Mouse (Mus musculus) neural tube, embryonic 13.5 days (tissue): ENCODE measurements around the gene Npdc1. TPM values are rescaled to one million over a fixed set of nuclear protein-coding genes. Genes with fewer than 3 reads are reported as not detected.

Experiments
- ATAC-seq: fragments of 200-750 bp; cut with Nextera tagmentation; 2 replicates; pipeline ENCODE4 v1.8.0; 2017; ENCODE audit warnings: low read depth, mild to moderate bottlenecking, moderate TSS enrichment, moderate library complexity
- H3K27ac ChIP-seq: fragments of 300-500 bp; sonication (generic); replicated peaks from 2 replicates; pipeline ENCODE4 v1.5.1; 2015; ENCODE audit warnings: moderate library complexity, mild to moderate bottlenecking, inconsistent platforms
- H3K27me3 ChIP-seq: fragments of 300-500 bp; sonication (generic); 2 replicates; pipeline ENCODE4 v1.6.1; 2015; ENCODE audit warnings: mild to moderate bottlenecking, inconsistent platforms
- H3K36me3 ChIP-seq: fragments of 300-500 bp; sonication (generic); 2 replicates; pipeline ENCODE4 v1.6.1; 2015; ENCODE audit warnings: mild to moderate bottlenecking, inconsistent platforms
- H3K4me1 ChIP-seq: fragments of 300-500 bp; sonication (generic); replicated peaks from 2 replicates; pipeline ENCODE4 v1.6.1; 2015; ENCODE audit warnings: inconsistent platforms
- H3K4me2 ChIP-seq: fragments of 300-500 bp; sonication (generic); 2 replicates; pipeline ENCODE4 v1.6.1; 2015; ENCODE audit warnings: inconsistent platforms, mild to moderate bottlenecking, moderate library complexity
- H3K4me3 ChIP-seq: fragments of 300-500 bp; sonication (generic); 2 replicates; pipeline ENCODE4 v1.5.1; 2015; ENCODE audit warnings: mild to moderate bottlenecking, inconsistent platforms
- H3K9ac ChIP-seq: fragments of 300-500 bp; sonication (generic); 2 replicates; pipeline ENCODE4 v1.6.1; 2015; ENCODE audit warnings: moderate library complexity, mild to moderate bottlenecking, inconsistent platforms
- H3K9me3 ChIP-seq: fragments of 300-500 bp; sonication (generic); 2 replicates; pipeline ENCODE4 v1.6.1; 2016; ENCODE audit warnings: inconsistent platforms
- WGBS: fragments of 180-500 bp; shearing (Covaris S2); methylation state at CpG from one replicate; pipeline ENCODE4 v1.1.7; 2015; 5-methylcytosine and 5-hydroxymethylcytosine counted together
- microRNA-seq: library from miRNA; unstranded; fragments of <30 nt; microRNA quantifications from one replicate; pipeline ENCODE4, GENCODE M21; 2016
- polyA plus RNA-seq: library from polyadenylated mRNA; unstranded; fragments of >200 nt; fragmentation: Nextera tagmentation; extraction: Ambion mirVana; gene quantifications from 2 replicates; pipeline ENCODE4 v1.2.1, GENCODE M21; 2015

The Npdc1 gene
- polyA plus RNA-seq, 1 experiment from 2014 or later: 403 TPM

DNA sequence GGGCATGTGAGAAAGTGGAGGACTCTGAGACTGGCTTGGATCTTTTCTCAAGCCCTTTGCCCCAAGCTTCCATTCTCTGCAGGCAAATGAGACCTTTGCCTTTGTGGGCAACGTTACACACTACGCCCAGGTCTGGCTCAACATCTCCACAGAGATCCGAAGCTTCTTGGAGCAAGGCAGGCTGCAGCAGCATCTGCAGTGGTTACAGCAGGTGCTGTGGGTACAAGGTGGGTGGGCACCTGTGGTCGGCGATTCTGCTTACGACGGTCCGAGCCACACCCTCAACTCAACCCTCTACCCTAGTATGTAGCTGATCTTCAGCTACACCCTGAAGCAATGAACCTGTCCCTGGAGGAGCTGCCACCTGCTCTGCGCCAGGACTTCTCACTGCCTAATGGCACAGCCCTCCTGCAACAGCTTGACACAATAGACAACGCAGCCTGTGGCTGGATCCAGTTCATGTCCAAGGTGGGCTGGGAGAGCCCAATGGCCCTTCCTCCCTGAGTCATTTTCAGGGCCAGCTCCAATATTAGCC, 37.2 kb downstream of the Npdc1 start:
- Histone ChIP-seq H3K27ac (no peak overlapping the region), H3K9ac (no peak overlapping the region), H3K4me1 (peaks cover 7% of the 10 kb centered on the region), H3K36me3 (peaks cover 87% of the 10 kb centered on the region), H3K27me3 (no peaks in the 10 kb centered on the region), H3K9me3 (no peaks in the 10 kb centered on the region), H3K4me2 (no peak overlapping the region), H3K4me3 (no peak overlapping the region)
- 95% methylated on average over 10 of the region's 10 CpGs for WGBS
- no peak for ATAC-seq

DNA sequence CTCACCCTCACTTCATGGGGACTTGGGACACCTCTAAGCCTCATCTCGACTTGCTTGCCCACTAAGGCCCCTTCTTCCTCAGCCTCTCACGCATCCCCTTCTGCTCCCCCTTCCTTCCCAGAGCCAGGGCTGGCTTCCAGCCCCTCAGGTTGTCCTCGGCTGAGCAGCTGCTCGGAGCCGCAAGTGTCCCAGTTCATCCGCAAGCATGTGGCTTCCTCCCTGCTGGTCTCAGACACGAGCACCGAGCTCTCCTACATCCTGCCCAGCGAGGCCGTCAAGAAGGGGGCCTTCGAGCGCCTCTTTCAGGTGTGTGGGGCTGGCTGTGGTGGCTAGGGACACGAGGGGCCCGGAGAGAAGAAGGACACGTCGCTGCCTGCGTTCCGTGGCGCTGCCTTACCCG, 41.9 kb downstream of the Npdc1 start:
- H3K4me3 ChIP-seq: no peak overlapping the region
- H3K4me2 ChIP-seq: no peak overlapping the region
- ATAC-seq: no peak
- H3K9me3 ChIP-seq: no peaks in the 10 kb centered on the region
- no peaks in the 10 kb centered on the region for H3K4me1 ChIP-seq
- peaks cover 100% of the 10 kb centered on the region for H3K36me3 ChIP-seq
- WGBS: 91% methylated on average over 20 of the region's 20 CpGs
- H3K9ac ChIP-seq: no peak overlapping the region
- no peak overlapping the region for H3K27ac ChIP-seq
- H3K27me3 ChIP-seq: no peaks in the 10 kb centered on the region

DNA sequence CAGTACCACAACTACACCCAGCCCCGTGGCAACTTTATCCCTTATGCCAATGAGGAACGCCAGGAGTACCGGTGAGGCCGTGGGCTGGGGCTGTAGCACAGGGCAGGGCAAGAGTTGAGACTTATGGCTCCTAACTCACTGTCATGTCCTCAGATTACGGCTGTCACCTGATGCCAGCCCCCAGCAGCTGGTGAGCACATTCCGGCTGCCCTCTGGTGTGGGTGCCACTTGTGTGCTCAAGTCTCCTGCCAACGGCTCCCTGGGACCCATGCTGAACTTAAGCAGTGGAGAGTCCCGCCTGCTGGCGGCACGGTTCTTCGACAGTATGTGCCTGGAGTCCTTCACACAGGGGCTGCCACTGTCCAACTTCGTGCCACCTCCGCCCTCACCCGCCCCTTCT, 43.5 kb downstream of the Npdc1 start:
- no peak overlapping the region for H3K27ac ChIP-seq
- H3K36me3 ChIP-seq: peaks cover 100% of the 10 kb centered on the region
- H3K27me3 ChIP-seq: no peaks in the 10 kb centered on the region
- no peak for ATAC-seq
- H3K4me3 ChIP-seq: no peak overlapping the region
- 95% methylated on average over 14 of the region's 14 CpGs for WGBS
- no peak overlapping the region for H3K4me2 ChIP-seq
- H3K9ac ChIP-seq: no peak overlapping the region
- no peaks in the 10 kb centered on the region for H3K9me3 ChIP-seq
- H3K4me1 ChIP-seq: no peaks in the 10 kb centered on the region

DNA sequence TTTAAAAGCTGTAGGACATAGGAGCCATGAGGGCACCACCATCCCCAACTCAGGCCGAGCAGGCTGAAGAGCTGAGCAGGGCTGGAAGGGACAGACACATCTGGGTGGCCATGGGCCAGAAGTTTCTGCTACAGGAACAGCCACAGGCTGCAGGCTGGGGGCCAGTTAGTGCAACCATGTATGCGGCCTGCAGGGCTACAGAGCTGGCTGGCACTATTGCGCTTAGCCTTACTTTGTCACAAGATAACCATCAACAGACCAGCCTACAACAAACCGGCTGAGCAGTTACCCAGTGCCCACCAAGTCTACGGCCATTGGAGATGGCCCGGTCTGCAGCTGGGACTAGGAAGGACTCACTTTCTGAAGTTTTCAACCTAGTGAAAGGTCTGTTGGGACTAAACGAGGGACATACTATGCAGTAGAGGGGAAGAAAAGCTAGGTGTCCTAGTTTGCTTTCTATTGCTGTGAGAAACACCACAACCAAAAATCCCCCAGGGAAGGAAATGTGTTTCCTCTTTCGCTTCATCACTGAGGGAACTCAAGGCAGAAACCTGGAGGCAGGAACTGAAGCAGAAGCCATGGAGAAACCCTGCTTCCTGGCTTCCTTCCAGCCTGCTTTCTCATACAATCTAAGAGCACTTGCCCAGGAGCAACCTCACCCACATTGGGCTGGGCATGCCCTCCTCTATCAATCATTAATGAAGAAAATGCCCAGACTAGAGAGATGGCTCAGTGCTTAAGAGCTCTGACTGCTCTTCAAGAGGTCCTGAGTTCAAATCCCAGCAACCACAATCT, 51.9 kb downstream of the Npdc1 start:
- 86% methylated on average over 8 of the region's 8 CpGs for WGBS
- H3K27me3 ChIP-seq: no peaks in the 10 kb centered on the region

DNA sequence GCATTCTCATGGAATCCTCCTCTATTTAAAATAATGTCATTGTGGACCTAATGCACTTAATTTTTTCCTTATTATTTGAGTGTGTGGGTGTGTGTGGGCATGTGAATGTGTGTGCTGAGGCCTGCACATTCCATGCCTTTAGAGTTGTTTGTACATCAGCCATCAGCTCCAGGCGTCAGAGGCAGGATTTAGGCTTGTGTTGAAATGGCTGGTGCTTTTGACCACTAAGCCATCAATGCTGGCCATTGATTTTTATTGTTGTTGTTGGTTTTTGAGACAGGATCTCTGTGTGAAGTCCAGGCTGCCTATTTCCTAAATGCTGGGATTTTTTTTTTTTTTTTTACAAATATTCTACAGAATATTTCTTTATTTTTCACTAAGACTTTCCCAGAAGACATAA, 53.8 kb downstream of the Npdc1 start:
- 31% methylated on average over 1 of the region's 1 CpGs for WGBS

More for the DNA sequence above, 51.9 kb downstream of the Npdc1 start:
- Histone ChIP-seq H3K4me2 (no peak overlapping the region), H3K4me1 (no peaks in the 10 kb centered on the region), H3K36me3 (peaks cover 36% of the 10 kb centered on the region), H3K9me3 (no peaks in the 10 kb centered on the region), H3K9ac (no peak overlapping the region), H3K4me3 (no peak overlapping the region), H3K27ac (no peak overlapping the region)
- no peak for ATAC-seq

DNA sequence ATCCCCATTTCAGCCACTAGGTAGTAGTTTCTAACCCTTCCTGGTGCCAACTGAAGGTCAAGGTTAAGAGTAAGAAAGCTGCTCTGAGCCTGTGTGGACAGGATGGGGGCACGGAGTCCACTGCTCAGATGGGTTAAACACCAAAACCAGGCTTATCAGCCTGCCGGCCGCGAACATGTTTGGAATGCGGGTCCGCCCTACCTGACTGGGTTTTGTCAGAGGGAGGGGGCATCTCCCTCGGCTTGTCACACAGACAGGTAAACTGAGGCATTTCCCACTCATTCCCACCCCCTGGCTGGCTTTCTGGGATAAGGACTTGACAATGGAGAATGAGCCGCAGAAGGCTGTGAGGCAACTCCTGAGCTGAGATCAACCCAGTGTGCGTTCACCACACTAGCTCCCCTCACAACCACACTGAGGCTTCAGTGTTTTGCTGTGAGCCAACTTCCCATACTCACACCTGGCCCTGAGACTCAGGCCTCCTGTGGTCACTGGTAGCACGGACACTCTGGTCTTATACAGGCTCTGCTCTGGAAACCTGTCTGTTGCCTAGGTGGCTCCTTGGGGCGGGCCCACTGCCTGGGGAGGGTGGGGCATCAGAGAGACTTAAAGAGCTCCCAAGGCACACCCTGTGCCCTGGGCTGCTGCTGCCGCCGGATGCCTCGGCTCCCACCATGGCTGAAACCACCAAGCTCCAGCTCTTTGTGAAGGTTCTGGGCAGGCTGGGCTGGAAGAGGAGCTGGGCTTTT, 57.2 kb downstream of the Npdc1 start, which contains the start of gene Clic3:
Gene Clic3, plus strand, starts transcription at position 634 of the 749 bp plus-strand sequence.
- no peak for ATAC-seq
- Histone ChIP-seq H3K4me2 (no peak within 1 kb of the TSS), H3K9me3 (no peaks in the 10 kb centered on the region), H3K27ac (no peak within 1 kb of the TSS), H3K4me1 (peaks cover 24% of the 10 kb centered on the region), H3K27me3 (no peaks in the 10 kb centered on the region), H3K9ac (no peak within 1 kb of the TSS), H3K4me3 (no peak within 1 kb of the TSS), H3K36me3 (peaks cover 21% of the 10 kb centered on the region)
- 65% methylated on average over 14 of the region's 14 CpGs for WGBS

More for the DNA sequence above, 53.8 kb downstream of the Npdc1 start:
- Histone ChIP-seq H3K9me3 (no peaks in the 10 kb centered on the region), H3K4me1 (no peaks in the 10 kb centered on the region), H3K9ac (no peak overlapping the region), H3K4me2 (no peak overlapping the region), H3K4me3 (no peak overlapping the region), H3K36me3 (peaks cover 23% of the 10 kb centered on the region), H3K27ac (no peak overlapping the region), H3K27me3 (no peaks in the 10 kb centered on the region)
- no peak for ATAC-seq

DNA sequence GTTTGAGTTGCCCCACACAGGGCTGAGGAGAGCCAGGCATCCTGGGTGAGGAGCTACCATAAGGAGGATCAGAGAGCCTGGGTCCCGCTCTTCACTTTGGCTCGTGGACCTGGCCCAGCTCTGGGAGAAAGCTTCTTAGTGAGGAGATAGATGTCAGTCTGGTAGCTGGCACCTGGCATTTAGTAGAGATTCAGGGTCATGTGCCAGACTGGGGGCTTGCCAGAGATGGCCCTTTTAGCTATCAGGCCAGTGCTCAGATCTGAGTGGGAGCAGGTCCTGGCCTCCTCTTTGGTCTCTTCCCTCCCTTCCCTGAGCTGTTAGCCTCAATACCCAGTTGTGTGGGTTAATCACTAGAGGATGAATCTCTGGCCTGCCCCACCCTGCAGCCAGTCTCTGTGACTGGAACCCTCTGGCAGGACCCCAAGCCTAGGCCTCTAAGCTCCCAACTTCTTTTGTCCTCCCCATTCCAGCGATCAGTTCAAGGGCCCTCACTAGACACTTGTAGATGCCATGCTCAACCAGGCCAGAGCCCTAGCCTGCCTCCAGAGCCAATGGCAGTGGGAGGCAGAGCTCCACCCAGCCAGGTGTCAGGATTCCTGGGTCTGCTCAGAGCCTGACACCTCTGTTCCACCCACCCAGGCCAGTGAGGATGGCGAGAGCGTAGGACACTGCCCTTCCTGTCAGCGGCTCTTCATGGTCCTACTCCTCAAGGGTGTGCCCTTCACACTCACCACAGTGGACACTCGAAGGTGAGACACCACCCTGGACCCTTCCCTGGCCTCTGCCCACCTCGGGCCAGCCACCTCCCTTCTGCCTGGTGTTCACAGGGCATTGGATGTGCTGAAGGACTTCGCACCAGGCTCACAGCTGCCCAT, 58.1 kb downstream of the Npdc1 start:
- H3K36me3 ChIP-seq: peaks cover 21% of the 10 kb centered on the region
- no peak overlapping the region for H3K27ac ChIP-seq
- H3K9me3 ChIP-seq: no peaks in the 10 kb centered on the region
- H3K4me3 ChIP-seq: no peak overlapping the region
- H3K4me1 ChIP-seq: peaks cover 31% of the 10 kb centered on the region
- H3K27me3 ChIP-seq: no peaks in the 10 kb centered on the region
- WGBS: 89% methylated on average over 9 of the region's 9 CpGs
- H3K9ac ChIP-seq: no peak overlapping the region
- H3K4me2 ChIP-seq: no peak overlapping the region
- ATAC-seq: no peak

DNA sequence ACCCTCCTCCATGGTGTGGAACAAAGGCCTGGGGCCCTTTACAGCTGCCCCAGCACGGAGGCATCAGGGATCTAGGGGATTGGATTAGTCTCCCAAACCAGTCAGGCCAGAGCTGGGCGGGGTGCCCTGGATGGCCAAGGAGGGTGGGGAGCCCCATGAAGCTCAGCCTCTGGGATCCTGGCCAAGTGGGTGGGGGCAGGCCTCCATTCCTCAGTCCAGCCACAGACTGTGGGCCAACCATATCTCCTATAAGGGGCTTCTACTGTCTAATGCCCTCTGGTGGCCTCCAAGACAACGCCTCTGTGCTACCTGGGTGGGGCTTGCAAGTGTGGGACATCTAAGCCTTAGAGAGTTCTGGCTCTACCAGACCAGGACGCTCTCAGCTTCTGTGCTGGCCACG, 59.8 kb downstream of the Npdc1 start:
- WGBS: 72% methylated on average over 5 of the region's 5 CpGs
- H3K36me3 ChIP-seq: peaks cover 21% of the 10 kb centered on the region
- H3K27ac ChIP-seq: no peak overlapping the region
- ATAC-seq: no peak
- peak overlapping the region; percentile 89 for H3K4me2 ChIP-seq
- H3K9ac ChIP-seq: peak overlapping the region; percentile 87
- H3K27me3 ChIP-seq: no peaks in the 10 kb centered on the region
- peaks cover 31% of the 10 kb centered on the region for H3K4me1 ChIP-seq
- no peaks in the 10 kb centered on the region for H3K9me3 ChIP-seq
- H3K4me3 ChIP-seq: 0 out of 2 replicates have a peak overlapping the region, but pooled peaks have one; percentile 77

Small RNA genes within 50 kb of the gene (microRNA-seq; reads per million reads assigned to microRNA genes)
- not detected for gene Mir3087

Other genes with a start within 250 kb of the Npdc1 start
- 25.5 and 27.9 TPM in 2 replicates for gene Nrarp, start 218.6 kb upstream of the Npdc1 start, polyA plus RNA-seq
- gene Tor4a, start 202.5 kb upstream of the Npdc1 start, polyA plus RNA-seq: 1.2 and 1.4 TPM in 2 replicates
- 95.1 and 99.9 TPM in 2 replicates for gene Nelfb, start 187.9 kb upstream of the Npdc1 start, polyA plus RNA-seq
- 0.15 TPM in 1 of 2 replicates, not detected in the other for gene Stpg3, start 184.7 kb upstream of the Npdc1 start, polyA plus RNA-seq
- 0.89 TPM in 1 of 2 replicates, not detected in the other for gene Fam166a, start 180.6 kb upstream of the Npdc1 start, polyA plus RNA-seq
- gene Tubb4b, start 174.6 kb upstream of the Npdc1 start, polyA plus RNA-seq: 361 and 388 TPM in 2 replicates
- gene Slc34a3, start 165.0 kb upstream of the Npdc1 start, polyA plus RNA-seq: not detected in 2 replicates
- not detected in 2 replicates for gene Rnf224, start 162.6 kb upstream of the Npdc1 start, polyA plus RNA-seq
- gene Rnf208, start 157.1 kb upstream of the Npdc1 start, polyA plus RNA-seq: 83.0 and 91.6 TPM in 2 replicates
- gene Cysrt1, start 156.9 kb upstream of the Npdc1 start, polyA plus RNA-seq: 0.22 TPM in 1 of 2 replicates, not detected in the other
- gene AL732309.1, start 152.5 kb upstream of the Npdc1 start, polyA plus RNA-seq: 5.3 and 5.4 TPM in 2 replicates
- gene Tmem203, start 143.9 kb upstream of the Npdc1 start, polyA plus RNA-seq: 18.8 and 21.5 TPM in 2 replicates
- gene Tprn, start 136.7 kb upstream of the Npdc1 start, polyA plus RNA-seq: 13.3 and 14.6 TPM in 2 replicates
- 187 and 206 TPM in 2 replicates for gene Ssna1, start 126.9 kb upstream of the Npdc1 start, polyA plus RNA-seq
- 128 and 131 TPM in 2 replicates for gene Anapc2, start 126.9 kb upstream of the Npdc1 start, polyA plus RNA-seq
- gene Tmem210, start 111.2 kb upstream of the Npdc1 start, polyA plus RNA-seq: not detected in 2 replicates
- gene Lrrc26, start 109.4 kb upstream of the Npdc1 start, polyA plus RNA-seq: not detected in 2 replicates
- gene Grin1, start 80.2 kb upstream of the Npdc1 start, polyA plus RNA-seq: 27.1 and 30.2 TPM in 2 replicates
- 55.4 and 73.6 TPM in 2 replicates for gene Man1b1, start 67.0 kb upstream of the Npdc1 start, polyA plus RNA-seq
- gene Dpp7, start 43.0 kb upstream of the Npdc1 start, polyA plus RNA-seq: 26.4 and 27.5 TPM in 2 replicates
- 6.0 and 8.5 TPM in 2 replicates for gene Uap1l1, start 33.7 kb upstream of the Npdc1 start, polyA plus RNA-seq
- 9.9 and 11.3 TPM in 2 replicates for gene Sapcd2, start 27.0 kb upstream of the Npdc1 start, polyA plus RNA-seq
- 11.0 and 14.8 TPM in 2 replicates for gene Entpd2, start 3.5 kb upstream of the Npdc1 start, polyA plus RNA-seq
- 0.18 TPM in 1 of 2 replicates, not detected in the other for gene Fut7, start 23.9 kb downstream of the Npdc1 start, polyA plus RNA-seq
- 9.8 and 10.2 TPM in 2 replicates for gene Abca2, start 29.4 kb downstream of the Npdc1 start, polyA plus RNA-seq
- gene Clic3, start 57.5 kb downstream of the Npdc1 start, polyA plus RNA-seq: 2.8 and 3.2 TPM in 2 replicates
- 85.1 and 97.1 TPM in 2 replicates for gene Paxx, start 61.7 kb downstream of the Npdc1 start, polyA plus RNA-seq
- gene Ptgds, start 70.7 kb downstream of the Npdc1 start, polyA plus RNA-seq: 19.7 and 19.9 TPM in 2 replicates
- gene Lcn12, start 94.6 kb downstream of the Npdc1 start, polyA plus RNA-seq: not detected in 2 replicates
- gene Fbxw5, start 101.4 kb downstream of the Npdc1 start, polyA plus RNA-seq: 124 and 129 TPM in 2 replicates
- gene C8g, start 102.4 kb downstream of the Npdc1 start, polyA plus RNA-seq: 5.7 and 8.0 TPM in 2 replicates
- gene Traf2, start 147.6 kb downstream of the Npdc1 start, polyA plus RNA-seq: 19.2 and 20.8 TPM in 2 replicates
- gene Edf1, start 158.5 kb downstream of the Npdc1 start, polyA plus RNA-seq: 426 and 453 TPM in 2 replicates
- 2.5 and 3.4 TPM in 2 replicates for gene Mamdc4, start 175.5 kb downstream of the Npdc1 start, polyA plus RNA-seq
- 180 and 188 TPM in 2 replicates for gene Phpt1, start 175.9 kb downstream of the Npdc1 start, polyA plus RNA-seq
- gene Ajm1, start 182.4 kb downstream of the Npdc1 start, polyA plus RNA-seq: 7.1 and 8.4 TPM in 2 replicates
- 65.7 and 74.3 TPM in 2 replicates for gene Rabl6, start 209.2 kb downstream of the Npdc1 start, polyA plus RNA-seq
- 0.12 and 0.17 TPM in 2 replicates for gene Ccdc183, start 218.3 kb downstream of the Npdc1 start, polyA plus RNA-seq
- 37.7 and 41.2 TPM in 2 replicates for gene Tmem141, start 222.7 kb downstream of the Npdc1 start, polyA plus RNA-seq
- 2.7 and 3.1 TPM in 2 replicates for gene Fcna, start 228.7 kb downstream of the Npdc1 start, polyA plus RNA-seq